Mouse (Mus musculus) cerebellum, postnatal 14 days (tissue): ENCODE measurements around the gene Tti1.

ENCODE experiments used
- DNase-seq, 2 experiments: peaks; one replicate each; pipeline ENCODE4 v3.0.0; 2021; ENCODE audit warnings: mixed read lengths in 2 of 2

The Tti1 gene

GRCm38 (mm10) chr2:157970124-157970523 is 58.1 kb downstream of the Tti1 start:
- no peak for DNase-seq

GRCm38 (mm10) chr2:157967856-157968255 is 60.4 kb downstream of the Tti1 start:
- no peak for DNase-seq

GRCm38 (mm10) chr2:157957707-157958108 is 70.5 kb downstream of the Tti1 start:
- no peak for DNase-seq

GRCm38 (mm10) chr2:157953978-157954377 is 74.3 kb downstream of the Tti1 start:
- no peak for DNase-seq

- DNase-seq: no peak
These were observed 83.9 kb downstream of the Tti1 start for GRCm38 (mm10) chr2:157944156-157944893.

GRCm38 (mm10) chr2:157943514-157944155 is 84.6 kb downstream of the Tti1 start:
- peak; percentile 88 to 89 for DNase-seq

GRCm38 (mm10) chr2:157940586-157941185 is 87.5 kb downstream of the Tti1 start:
- DNase-seq: no peak

- DNase-seq: no peak
These were observed 91.6 kb downstream of the Tti1 start for GRCm38 (mm10) chr2:157936676-157937075.

GRCm38 (mm10) chr2:157935444-157936171 is 92.6 kb downstream of the Tti1 start:
- DNase-seq: no peak

GRCm38 (mm10) chr2:157932655-157933054 is 95.6 kb downstream of the Tti1 start:
- no peak for DNase-seq
